Mouse (Mus musculus) neural tube, embryonic 15.5 days (tissue): Measurements from ENCODE around the gene Prkn. TPM values are rescaled to one million over a fixed set of nuclear protein-coding genes. Genes with fewer than 3 reads are reported as not detected.

Experiments used
- ATAC-seq: fragments of 200-750 bp; cut with Nextera tagmentation; 2 replicates; pipeline ENCODE4 v1.8.0; 2017; ENCODE audit warnings: mild to moderate bottlenecking, moderate TSS enrichment, moderate library complexity; ENCODE audit not compliant: low FRiP score
- H3K27ac ChIP-seq: fragments of 300-500 bp; sonication (generic); replicated peaks from 2 replicates; pipeline ENCODE4 v1.5.1; 2015; ENCODE audit warnings: mild to moderate bottlenecking, inconsistent platforms
- H3K27me3 ChIP-seq: fragments of 300-500 bp; sonication (generic); replicated peaks from 2 replicates; pipeline ENCODE4 v1.6.1; 2015; ENCODE audit warnings: inconsistent platforms
- H3K36me3 ChIP-seq: fragments of 300-500 bp; sonication (generic); 2 replicates; pipeline ENCODE4 v1.6.1; 2015; ENCODE audit warnings: inconsistent platforms
- H3K4me1 ChIP-seq: fragments of 300-500 bp; sonication (generic); 2 replicates; pipeline ENCODE4 v1.6.1; 2015; ENCODE audit warnings: inconsistent platforms
- H3K4me2 ChIP-seq: fragments of 300-500 bp; sonication (generic); 2 replicates; pipeline ENCODE4 v1.6.1; 2015; ENCODE audit warnings: inconsistent platforms, mild to moderate bottlenecking, moderate library complexity
- H3K4me3 ChIP-seq: fragments of 300-500 bp; sonication (generic); replicated peaks from 2 replicates; pipeline ENCODE4 v1.5.1; 2015; ENCODE audit warnings: mild to moderate bottlenecking, inconsistent platforms
- H3K9ac ChIP-seq: fragments of 300-500 bp; sonication (generic); replicated peaks from 2 replicates; pipeline ENCODE4 v1.6.1; 2015; ENCODE audit warnings: mild to moderate bottlenecking, inconsistent platforms
- H3K9me3 ChIP-seq: fragments of 300-500 bp; sonication (generic); replicated peaks from 2 replicates; pipeline ENCODE4 v1.6.1; 2016; ENCODE audit warnings: inconsistent platforms
- WGBS: fragments of 180-500 bp; shearing (Covaris S2); methylation state at CpG from one replicate; pipeline ENCODE4 v1.1.7; 2015; ENCODE audit warnings: mixed read lengths; 5-methylcytosine and 5-hydroxymethylcytosine counted together
- polyA plus RNA-seq: library from polyadenylated mRNA; unstranded; fragments of >200 nt; fragmentation: Nextera tagmentation; extraction: Ambion mirVana; gene quantifications from 2 replicates; pipeline ENCODE4 v1.2.1, GENCODE M21; 2015

The Prkn gene
- polyA plus RNA-seq, 1 experiment from 2014 or later, result 4.8 TPM

DNA sequence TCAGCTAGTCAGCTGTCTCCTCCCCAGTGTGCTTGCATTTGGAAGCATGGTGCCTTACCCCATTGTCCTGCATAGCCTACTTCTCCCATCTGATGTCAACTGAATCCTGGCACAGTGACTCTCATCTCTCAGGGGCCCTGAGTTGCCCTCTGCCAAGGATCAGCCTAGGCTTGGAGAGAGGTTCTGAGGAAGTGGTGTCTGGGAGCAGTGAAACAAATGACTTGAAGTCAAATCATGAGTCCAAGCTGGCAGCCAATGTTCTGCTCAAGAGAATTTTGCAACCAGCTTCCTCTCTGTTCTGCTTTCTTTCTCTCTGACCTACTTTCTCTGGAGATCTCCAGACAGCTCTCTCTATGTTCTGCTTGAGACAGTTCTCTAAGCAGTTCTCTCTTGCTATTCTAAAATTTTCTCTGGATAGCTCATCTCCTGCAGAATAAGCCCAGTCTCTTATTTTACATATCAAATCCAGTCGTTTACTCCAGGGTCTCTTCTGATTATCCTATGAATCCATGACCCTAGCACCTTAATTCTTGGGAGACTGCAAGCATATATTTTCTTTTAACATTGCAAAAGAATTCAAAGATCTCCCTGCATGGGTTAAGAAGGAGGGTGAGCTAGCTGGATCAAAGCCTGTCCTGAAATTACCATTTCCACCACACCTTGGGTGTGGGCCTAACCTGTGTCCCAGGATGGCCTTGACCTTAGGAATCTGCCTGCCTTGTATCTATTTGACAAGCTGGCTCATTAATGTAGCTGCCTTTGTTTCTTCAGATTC is 512.8 kb downstream of the Prkn start:
- ATAC-seq, result no peak
- H3K27me3 ChIP-seq, result no peaks in the 10 kb centered on the region
- H3K9me3 ChIP-seq, result no peaks in the 10 kb centered on the region
- H3K4me2 ChIP-seq, result no peak overlapping the region
- H3K4me3 ChIP-seq, result no peak overlapping the region
- H3K9ac ChIP-seq, result no peak overlapping the region
- H3K36me3 ChIP-seq, result no peaks in the 10 kb centered on the region
- H3K27ac ChIP-seq, result no peak overlapping the region
- WGBS, result 40% methylated on average over 1 of the region's 1 CpGs
- no peaks in the 10 kb centered on the region for H3K4me1 ChIP-seq

GRCm38 (mm10) chr17:11353553-11353945 is 513.4 kb downstream of the Prkn start:
- no peak for ATAC-seq
- no peak overlapping the region for H3K9ac ChIP-seq
- H3K9me3 ChIP-seq, result no peaks in the 10 kb centered on the region
- H3K36me3 ChIP-seq, result no peaks in the 10 kb centered on the region
- no peak overlapping the region for H3K4me3 ChIP-seq
- no peak overlapping the region for H3K4me2 ChIP-seq
- H3K4me1 ChIP-seq, result no peaks in the 10 kb centered on the region
- no peaks in the 10 kb centered on the region for H3K27me3 ChIP-seq
- WGBS, result 91% methylated on average over 4 of the region's 4 CpGs
- no peak overlapping the region for H3K27ac ChIP-seq

DNA sequence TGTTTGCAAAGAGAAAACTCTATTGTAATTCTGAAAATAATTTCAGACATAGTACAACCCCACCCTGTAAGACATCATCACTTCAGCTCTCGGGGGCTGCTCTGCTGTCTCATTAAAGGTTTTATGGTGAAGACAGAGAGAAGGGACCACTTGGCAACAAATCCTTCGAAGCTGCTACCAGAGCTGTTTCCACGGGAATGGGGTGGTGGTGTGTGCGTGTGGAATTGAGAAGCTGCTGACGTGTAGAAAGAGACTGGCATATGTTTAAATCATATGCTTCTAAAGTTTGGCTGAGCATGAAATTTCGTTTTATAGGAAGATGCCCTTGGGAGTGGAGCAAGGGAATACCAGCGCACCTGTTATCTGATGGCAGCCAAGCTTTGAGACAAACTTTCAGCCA is 514.2 kb downstream of the Prkn start:
- Histone ChIP-seq H3K9ac (no peak overlapping the region), H3K36me3 (no peaks in the 10 kb centered on the region), H3K4me3 (no peak overlapping the region), H3K4me2 (no peak overlapping the region), H3K9me3 (no peaks in the 10 kb centered on the region), H3K4me1 (no peaks in the 10 kb centered on the region), H3K27ac (no peak overlapping the region), H3K27me3 (no peaks in the 10 kb centered on the region)
- ATAC-seq, result no peak
- WGBS, result 56% methylated on average over 7 of the region's 7 CpGs

DNA sequence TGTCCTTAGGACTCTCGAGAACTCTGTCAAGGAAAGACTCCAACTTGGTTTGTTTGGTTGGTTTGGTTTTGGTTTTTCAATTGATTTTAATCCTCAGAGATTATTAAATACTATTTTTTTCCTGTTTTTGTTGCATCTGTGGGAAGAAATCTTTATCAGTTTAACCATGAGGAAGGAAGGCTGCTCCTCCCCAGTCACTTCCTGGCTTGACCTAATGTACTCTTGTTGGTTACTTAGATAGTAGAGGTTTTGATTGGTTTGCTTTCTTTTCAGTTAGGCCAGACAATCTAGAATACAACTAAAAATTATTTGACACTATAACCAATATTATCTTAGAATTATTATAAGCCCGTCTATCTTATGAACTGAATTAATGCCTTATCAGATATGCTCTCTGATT is 535.3 kb downstream of the Prkn start:
- WGBS, result 92% methylated on average over 2 of the region's 2 CpGs
- Histone ChIP-seq H3K4me2 (no peak overlapping the region), H3K9ac (no peak overlapping the region), H3K9me3 (no peaks in the 10 kb centered on the region), H3K4me1 (no peaks in the 10 kb centered on the region), H3K27me3 (no peaks in the 10 kb centered on the region), H3K4me3 (no peak overlapping the region), H3K27ac (no peak overlapping the region), H3K36me3 (no peaks in the 10 kb centered on the region)
- ATAC-seq, result no peak

DNA sequence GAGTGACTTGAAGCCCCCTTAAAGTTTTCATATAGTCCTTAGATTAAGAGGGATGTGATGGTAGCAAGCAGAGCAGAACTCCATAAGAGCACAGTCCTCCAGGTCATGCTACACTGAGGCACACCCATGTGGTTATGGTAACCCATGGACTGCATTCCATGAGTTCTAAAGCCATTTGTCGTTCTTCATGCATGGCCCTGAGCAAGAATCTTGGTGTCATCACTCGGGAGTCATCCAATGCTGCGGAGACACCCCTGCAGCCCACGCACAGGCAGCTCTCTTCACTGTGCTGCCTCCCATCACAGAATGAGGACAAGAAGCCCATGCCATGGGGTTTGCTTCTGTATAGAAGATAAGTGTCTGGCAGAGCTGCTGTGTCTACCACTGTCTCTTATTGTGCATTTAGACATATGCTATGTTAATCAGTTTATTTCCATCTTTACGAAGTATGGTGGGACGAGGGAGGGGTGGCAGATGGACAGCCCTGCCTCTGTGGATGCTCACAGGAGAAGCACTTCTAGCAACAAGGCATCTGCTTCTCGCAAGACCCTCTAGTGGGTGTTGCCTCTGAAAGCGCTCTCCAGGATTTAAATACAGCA is 543.3 kb downstream of the Prkn start:
- H3K9me3 ChIP-seq, result no peaks in the 10 kb centered on the region
- no peak overlapping the region for H3K9ac ChIP-seq
- H3K4me3 ChIP-seq, result no peak overlapping the region
- no peak overlapping the region for H3K4me2 ChIP-seq
- H3K27me3 ChIP-seq, result no peaks in the 10 kb centered on the region
- ATAC-seq, result no peak
- H3K4me1 ChIP-seq, result no peaks in the 10 kb centered on the region
- no peak overlapping the region for H3K27ac ChIP-seq
- 90% methylated on average over 8 of the region's 8 CpGs for WGBS
- no peaks in the 10 kb centered on the region for H3K36me3 ChIP-seq

DNA sequence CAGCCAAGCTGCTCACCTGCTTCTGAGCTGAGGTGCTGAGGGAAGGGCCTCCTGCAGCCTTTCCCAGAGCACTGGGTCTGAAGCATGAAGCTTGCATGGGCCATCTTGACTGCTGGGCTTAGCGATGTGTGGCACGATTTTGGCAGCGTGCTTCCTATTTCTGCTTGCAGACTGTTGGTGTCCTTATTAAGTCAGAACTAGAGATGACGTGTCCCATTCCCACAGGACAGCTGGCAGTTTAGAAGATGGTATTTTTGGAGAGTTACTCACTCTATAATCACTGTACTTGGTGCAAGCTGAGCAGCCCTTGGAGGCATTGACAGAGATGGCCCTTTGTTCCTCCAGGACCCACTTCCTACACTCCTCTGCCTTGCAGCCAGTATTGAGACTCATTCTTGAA is 545.1 kb downstream of the Prkn start:
- H3K36me3 ChIP-seq, result no peaks in the 10 kb centered on the region
- 88% methylated on average over 4 of the region's 4 CpGs for WGBS
- no peak overlapping the region for H3K4me2 ChIP-seq
- no peaks in the 10 kb centered on the region for H3K9me3 ChIP-seq
- H3K27ac ChIP-seq, result no peak overlapping the region
- no peaks in the 10 kb centered on the region for H3K27me3 ChIP-seq
- no peaks in the 10 kb centered on the region for H3K4me1 ChIP-seq
- no peak overlapping the region for H3K4me3 ChIP-seq
- no peak overlapping the region for H3K9ac ChIP-seq
- ATAC-seq, result no peak

- Histone ChIP-seq H3K9ac (no peak overlapping the region), H3K4me1 (no peaks in the 10 kb centered on the region), H3K27me3 (no peaks in the 10 kb centered on the region), H3K4me2 (no peak overlapping the region), H3K36me3 (no peaks in the 10 kb centered on the region), H3K9me3 (no peaks in the 10 kb centered on the region), H3K4me3 (no peak overlapping the region), H3K27ac (no peak overlapping the region)
- 56% methylated on average over 11 of the region's 11 CpGs for WGBS
- no peak for ATAC-seq
These were observed 552.6 kb downstream of the Prkn start for GRCm38 (mm10) chr17:11392622-11393294.

DNA sequence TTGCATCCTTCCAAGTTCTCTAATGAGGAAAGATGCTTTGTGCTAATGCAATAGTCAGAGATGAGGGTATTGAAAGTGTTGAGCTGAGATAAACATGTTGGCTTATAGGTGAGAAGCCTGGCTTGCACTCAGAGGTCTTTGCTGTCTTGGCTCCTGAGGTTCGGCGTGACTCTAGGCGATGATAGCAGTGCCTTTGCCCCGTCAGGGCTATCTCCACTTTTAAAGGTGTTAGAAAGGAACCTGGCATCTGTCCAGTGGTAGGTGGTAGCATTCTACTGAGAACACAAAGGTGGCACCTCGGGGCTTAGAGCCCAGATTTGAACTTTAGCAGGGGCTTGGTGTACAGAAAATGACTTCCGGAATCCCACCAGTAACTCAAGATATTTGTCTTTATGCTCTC is 554.4 kb downstream of the Prkn start:
- WGBS, result 95% methylated on average over 6 of the region's 6 CpGs
- ATAC-seq, result no peak

DNA sequence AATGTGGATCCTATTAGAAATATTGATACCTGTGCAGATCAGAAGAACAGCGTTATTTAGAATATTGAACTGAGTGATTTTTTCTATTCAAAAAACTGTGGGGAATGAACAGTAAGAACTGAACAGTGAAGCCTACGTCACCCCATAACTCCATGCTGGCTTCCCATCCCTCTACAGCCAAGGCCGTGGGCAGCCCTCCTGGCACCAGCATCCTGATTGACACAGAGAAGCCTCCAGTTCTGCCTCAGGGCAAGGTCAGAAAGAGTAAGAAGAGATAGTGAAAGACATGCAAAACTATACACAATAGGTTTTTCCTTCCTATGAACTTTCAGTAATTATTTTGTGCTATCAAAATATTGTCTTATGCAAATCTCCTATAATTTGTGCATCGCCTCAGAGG is 557.5 kb downstream of the Prkn start:
- H3K36me3 ChIP-seq, result no peaks in the 10 kb centered on the region
- no peaks in the 10 kb centered on the region for H3K9me3 ChIP-seq
- no peaks in the 10 kb centered on the region for H3K4me1 ChIP-seq
- H3K4me3 ChIP-seq, result no peak overlapping the region
- H3K27me3 ChIP-seq, result no peaks in the 10 kb centered on the region
- H3K27ac ChIP-seq, result no peak overlapping the region
- no peak overlapping the region for H3K4me2 ChIP-seq
- no peak for ATAC-seq
- 89% methylated on average over 4 of the region's 4 CpGs for WGBS
- no peak overlapping the region for H3K9ac ChIP-seq

More for the DNA sequence above, 554.4 kb downstream of the Prkn start:
- H3K27ac ChIP-seq, result no peak overlapping the region
- H3K9me3 ChIP-seq, result no peaks in the 10 kb centered on the region
- H3K27me3 ChIP-seq, result no peaks in the 10 kb centered on the region
- H3K4me2 ChIP-seq, result no peak overlapping the region
- no peaks in the 10 kb centered on the region for H3K4me1 ChIP-seq
- no peaks in the 10 kb centered on the region for H3K36me3 ChIP-seq
- no peak overlapping the region for H3K9ac ChIP-seq
- no peak overlapping the region for H3K4me3 ChIP-seq

GRCm38 (mm10) chr17:11402225-11402875 is 562.2 kb downstream of the Prkn start:
- no peaks in the 10 kb centered on the region for H3K27me3 ChIP-seq
- H3K4me3 ChIP-seq, result no peak overlapping the region
- no peak overlapping the region for H3K27ac ChIP-seq
- H3K9ac ChIP-seq, result no peak overlapping the region
- H3K4me2 ChIP-seq, result no peak overlapping the region
- H3K9me3 ChIP-seq, result no peaks in the 10 kb centered on the region
- no peaks in the 10 kb centered on the region for H3K4me1 ChIP-seq
- no peaks in the 10 kb centered on the region for H3K36me3 ChIP-seq
- ATAC-seq, result no peak
- 86% methylated on average over 2 of the region's 2 CpGs for WGBS

GRCm38 (mm10) chr17:11411414-11411813 is 571.2 kb downstream of the Prkn start:
- Histone ChIP-seq H3K9ac (no peak overlapping the region), H3K4me2 (no peak overlapping the region), H3K9me3 (no peaks in the 10 kb centered on the region), H3K4me1 (no peaks in the 10 kb centered on the region), H3K4me3 (no peak overlapping the region), H3K27me3 (no peaks in the 10 kb centered on the region), H3K36me3 (no peaks in the 10 kb centered on the region), H3K27ac (no peak overlapping the region)
- ATAC-seq, result no peak
- WGBS, result 50% methylated on average over 10 of the region's 10 CpGs

DNA sequence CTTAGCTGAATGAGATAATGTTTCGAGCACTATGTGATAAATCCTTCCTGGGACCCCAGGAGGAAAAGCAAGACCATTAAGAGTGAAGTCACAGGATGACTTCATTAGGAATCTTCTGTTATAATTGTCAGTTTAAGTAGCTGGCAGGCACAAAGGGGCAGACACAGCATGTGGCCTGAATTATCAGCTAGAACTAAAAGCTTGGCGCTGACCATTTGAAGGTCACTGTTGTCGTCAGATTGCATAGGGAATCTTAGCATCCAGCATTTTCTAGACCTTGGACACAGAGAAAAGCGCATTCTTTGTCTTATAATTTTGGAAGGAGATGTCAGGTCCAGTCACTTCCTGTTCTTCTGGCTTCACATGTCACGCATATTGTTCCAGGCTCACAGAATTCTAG is 573.5 kb downstream of the Prkn start:
- Histone ChIP-seq H3K27me3 (no peaks in the 10 kb centered on the region), H3K9ac (no peak overlapping the region), H3K36me3 (no peaks in the 10 kb centered on the region), H3K4me1 (no peaks in the 10 kb centered on the region), H3K27ac (no peak overlapping the region), H3K9me3 (no peaks in the 10 kb centered on the region), H3K4me2 (no peak overlapping the region), H3K4me3 (no peak overlapping the region)
- no peak for ATAC-seq
- 56% methylated on average over 5 of the region's 5 CpGs for WGBS
